Mouse (Mus musculus): ENCODE results near the gene Med12l. TPM values are rescaled to one million over a fixed set of nuclear protein-coding genes. Genes with fewer than 3 reads are reported as not detected.

The Med12l gene
- polyA plus RNA-seq, 1 experiment from 2014 or later, result 6.2 TPM

DNA sequence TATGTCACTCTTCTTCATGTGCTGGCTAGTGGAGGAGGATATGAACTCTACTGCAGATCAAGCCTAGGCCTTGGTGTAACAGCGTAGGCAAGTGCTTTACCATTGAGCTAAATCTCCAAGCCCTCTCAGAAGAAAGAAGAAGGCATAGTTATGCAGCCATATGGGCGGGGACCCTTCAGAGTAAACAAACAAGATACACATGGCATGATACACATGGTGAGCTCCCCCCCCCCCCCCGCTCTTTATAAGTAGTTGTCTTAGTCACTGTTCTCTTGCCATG is 272.6 kb downstream of the Med12l start:
- 77% methylated on average over 3 of the region's 3 CpGs for WGBS (ENCODE audit: insufficient replicate concordance)
- Histone ChIP-seq H3K4me3 (ENCODE audit: low read depth, low read length) (no peak overlapping the region), H3K36me3 (ENCODE audit: control insufficient read depth, insufficient read depth, low read length) (no peaks in the 10 kb centered on the region)

DNA sequence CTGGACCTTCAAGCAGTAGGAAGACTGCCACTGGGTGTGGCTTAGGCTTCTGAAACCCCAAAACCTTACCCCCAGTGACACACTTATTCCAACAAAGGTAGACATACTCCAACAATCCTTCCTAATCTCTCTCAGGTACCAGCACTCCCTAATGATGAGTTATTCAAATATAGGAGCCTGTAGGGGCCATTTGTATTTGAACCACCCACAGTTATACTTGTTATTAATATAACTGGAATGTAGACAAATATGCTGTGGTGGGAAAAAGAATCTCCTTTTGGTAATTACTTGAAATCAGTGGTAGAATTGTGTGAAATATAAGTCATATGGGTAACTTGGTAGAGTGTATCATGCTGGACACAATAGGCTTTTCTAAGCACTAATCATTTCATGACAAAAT is 273.0 kb downstream of the Med12l start:
- no peak overlapping the region for H3K4me3 ChIP-seq (ENCODE audit: low read depth, low read length)
- no peak overlapping the region for H3K9ac ChIP-seq (ENCODE audit: low read depth, low read length)
- no peaks in the 10 kb centered on the region for H3K36me3 ChIP-seq (ENCODE audit: control insufficient read depth, insufficient read depth, low read length)
- no peak overlapping the region for H3K27ac ChIP-seq (ENCODE audit: low read depth, low read length)
- H3K9me3 ChIP-seq (replicated peaks; ENCODE audit: control insufficient read depth, low read length), result no peaks in the 10 kb centered on the region
- H3K4me2 ChIP-seq, result no peak overlapping the region
- H3K4me1 ChIP-seq (ENCODE audit: control insufficient read depth, insufficient read depth, low read length), result no peaks in the 10 kb centered on the region
- H3K27me3 ChIP-seq (ENCODE audit: control insufficient read depth, insufficient read depth, low read length), result no peaks in the 10 kb centered on the region
- ATAC-seq (replicated peaks; ENCODE audit: insufficient number of reproducible peaks, low FRiP score, low TSS enrichment), result no peak

More for the DNA sequence above, 272.6 kb downstream of the Med12l start:
- H3K9me3 ChIP-seq (replicated peaks; ENCODE audit: control insufficient read depth, low read length), result no peaks in the 10 kb centered on the region
- H3K9ac ChIP-seq (ENCODE audit: low read depth, low read length), result no peak overlapping the region
- no peaks in the 10 kb centered on the region for H3K27me3 ChIP-seq (ENCODE audit: control insufficient read depth, insufficient read depth, low read length)
- ATAC-seq (replicated peaks; ENCODE audit: insufficient number of reproducible peaks, low FRiP score, low TSS enrichment), result no peak
- H3K4me2 ChIP-seq, result no peak overlapping the region
- no peak overlapping the region for H3K27ac ChIP-seq (ENCODE audit: low read depth, low read length)
- H3K4me1 ChIP-seq (ENCODE audit: control insufficient read depth, insufficient read depth, low read length), result no peaks in the 10 kb centered on the region

DNA sequence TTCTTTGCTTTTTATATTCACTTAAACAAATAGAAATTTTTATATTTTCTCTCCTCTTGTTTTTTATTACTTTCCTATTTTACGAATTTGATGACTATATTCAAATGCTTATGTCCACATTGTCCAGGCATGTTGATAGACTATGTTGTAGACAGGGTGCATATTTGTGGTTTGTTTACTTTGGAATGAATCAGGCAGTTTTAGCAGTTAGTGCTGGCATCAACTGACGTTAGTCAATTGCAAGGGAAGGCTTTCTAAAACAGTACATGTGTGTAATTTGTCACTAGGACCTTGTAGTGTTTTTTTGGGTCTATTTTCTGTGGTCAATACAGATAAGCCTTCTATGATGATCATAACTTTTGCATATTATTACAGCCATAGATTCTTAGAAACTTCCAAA is 284.9 kb downstream of the Med12l start:
- no peaks in the 10 kb centered on the region for H3K36me3 ChIP-seq (ENCODE audit: control insufficient read depth, insufficient read depth, low read length)
- no peaks in the 10 kb centered on the region for H3K27me3 ChIP-seq (ENCODE audit: control insufficient read depth, insufficient read depth, low read length)
- 69% methylated on average over 2 of the region's 2 CpGs for WGBS (ENCODE audit: insufficient replicate concordance)
- ATAC-seq (replicated peaks; ENCODE audit: insufficient number of reproducible peaks, low FRiP score, low TSS enrichment), result no peak
- no peak overlapping the region for H3K27ac ChIP-seq (ENCODE audit: low read depth, low read length)
- no peak overlapping the region for H3K4me2 ChIP-seq
- H3K4me3 ChIP-seq (ENCODE audit: low read depth, low read length), result no peak overlapping the region
- no peak overlapping the region for H3K9ac ChIP-seq (ENCODE audit: low read depth, low read length)
- H3K9me3 ChIP-seq (replicated peaks; ENCODE audit: control insufficient read depth, low read length), result no peaks in the 10 kb centered on the region
- H3K4me1 ChIP-seq (ENCODE audit: control insufficient read depth, insufficient read depth, low read length), result no peaks in the 10 kb centered on the region

DNA sequence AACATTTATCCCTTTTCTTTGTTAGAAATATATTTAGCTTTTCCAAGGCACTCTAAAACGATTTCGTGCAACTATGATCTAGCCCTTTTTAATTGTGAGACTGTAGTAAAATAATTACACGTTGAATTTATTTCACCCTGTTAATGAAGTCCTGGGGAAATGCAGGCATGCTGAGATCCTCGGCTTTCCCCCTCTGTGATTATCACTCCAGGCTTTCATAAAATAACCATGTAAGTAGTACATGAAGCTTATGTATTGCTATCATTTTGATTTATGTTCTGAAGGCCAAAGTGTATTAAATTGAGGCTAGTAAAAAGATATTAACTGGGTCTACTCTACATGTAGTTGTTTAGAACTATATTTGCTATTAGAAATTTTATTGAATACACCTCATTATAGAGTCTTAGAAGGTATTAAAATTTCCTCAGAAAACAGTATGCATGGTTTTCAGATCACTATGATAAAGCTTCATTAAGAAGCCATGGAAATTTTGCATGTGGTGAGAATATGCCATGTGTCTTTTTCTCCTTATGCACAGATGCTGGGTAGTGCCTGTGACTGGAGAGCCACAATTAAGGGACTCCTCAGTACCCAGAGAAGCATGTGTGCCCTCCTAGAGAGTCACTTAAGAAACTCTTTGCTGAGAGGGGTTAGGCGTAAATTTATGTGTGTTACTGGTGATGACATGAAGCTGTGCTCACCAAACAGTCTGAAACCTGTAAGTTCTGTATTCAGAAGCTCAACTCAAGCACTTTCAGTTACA is 288.0 kb downstream of the Med12l start:
- no peak overlapping the region for H3K4me3 ChIP-seq (ENCODE audit: low read depth, low read length)
- H3K9me3 ChIP-seq (replicated peaks; ENCODE audit: control insufficient read depth, low read length), result no peaks in the 10 kb centered on the region
- no peaks in the 10 kb centered on the region for H3K27me3 ChIP-seq (ENCODE audit: control insufficient read depth, insufficient read depth, low read length)
- 77% methylated on average over 5 of the region's 5 CpGs for WGBS (ENCODE audit: insufficient replicate concordance)
- no peak overlapping the region for H3K27ac ChIP-seq (ENCODE audit: low read depth, low read length)
- H3K4me2 ChIP-seq, result no peak overlapping the region
- H3K9ac ChIP-seq (ENCODE audit: low read depth, low read length), result no peak overlapping the region
- no peak for ATAC-seq (replicated peaks; ENCODE audit: insufficient number of reproducible peaks, low FRiP score, low TSS enrichment)
- no peaks in the 10 kb centered on the region for H3K36me3 ChIP-seq (ENCODE audit: control insufficient read depth, insufficient read depth, low read length)
- no peaks in the 10 kb centered on the region for H3K4me1 ChIP-seq (ENCODE audit: control insufficient read depth, insufficient read depth, low read length)

DNA sequence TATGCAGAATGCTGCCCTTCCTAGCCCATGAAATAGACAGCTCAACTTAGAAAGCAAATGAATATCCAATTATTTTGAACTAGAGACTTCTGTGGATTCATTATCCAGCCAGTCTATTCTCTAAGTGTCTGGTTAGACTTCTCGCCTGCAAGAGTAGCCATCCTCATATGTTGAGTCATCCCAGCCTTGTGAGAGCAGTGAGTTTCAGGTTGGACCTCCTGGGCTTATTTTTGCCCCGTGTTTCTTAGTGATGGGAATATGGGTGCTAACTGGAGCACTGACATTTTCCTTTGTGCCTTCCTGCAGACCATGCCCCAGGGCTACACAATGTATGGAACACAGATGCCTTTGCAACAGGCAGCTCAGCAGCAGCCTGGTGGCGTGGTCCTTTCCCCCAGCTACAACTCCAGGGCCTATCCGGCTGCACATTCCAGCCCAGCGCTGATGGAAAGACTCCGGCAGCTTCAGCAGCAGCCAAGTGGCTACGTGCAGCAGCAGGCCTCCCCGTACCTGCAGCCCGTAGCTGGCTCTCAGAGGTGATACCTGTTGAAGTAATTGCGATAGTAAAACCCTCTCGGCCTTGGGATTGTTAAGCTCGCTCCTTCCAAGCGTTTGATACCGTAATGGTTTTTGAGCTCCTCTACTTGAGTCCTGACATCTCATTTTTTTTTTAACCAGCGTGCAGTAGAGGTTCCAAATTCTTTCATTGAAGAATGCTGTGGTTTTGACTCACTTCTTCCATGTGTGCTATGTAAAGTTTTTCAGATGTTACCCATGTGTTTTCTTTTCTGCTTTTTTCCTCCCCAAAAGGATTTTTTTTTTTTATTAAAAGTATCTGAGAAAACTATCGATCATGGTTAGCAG is 290.3 kb downstream of the Med12l start:
- no peak overlapping the region for H3K4me2 ChIP-seq
- H3K9ac ChIP-seq (ENCODE audit: low read depth, low read length), result no peak overlapping the region
- no peaks in the 10 kb centered on the region for H3K9me3 ChIP-seq (replicated peaks; ENCODE audit: control insufficient read depth, low read length)
- no peak overlapping the region for H3K27ac ChIP-seq (ENCODE audit: low read depth, low read length)
- WGBS (ENCODE audit: insufficient replicate concordance), result 83% methylated on average over 16 of the region's 16 CpGs
- no peaks in the 10 kb centered on the region for H3K27me3 ChIP-seq (ENCODE audit: control insufficient read depth, insufficient read depth, low read length)
- H3K4me3 ChIP-seq (ENCODE audit: low read depth, low read length), result no peak overlapping the region
- H3K36me3 ChIP-seq (ENCODE audit: control insufficient read depth, insufficient read depth, low read length), result no peaks in the 10 kb centered on the region
- ATAC-seq (replicated peaks; ENCODE audit: insufficient number of reproducible peaks, low FRiP score, low TSS enrichment), result no peak
- no peaks in the 10 kb centered on the region for H3K4me1 ChIP-seq (ENCODE audit: control insufficient read depth, insufficient read depth, low read length)

DNA sequence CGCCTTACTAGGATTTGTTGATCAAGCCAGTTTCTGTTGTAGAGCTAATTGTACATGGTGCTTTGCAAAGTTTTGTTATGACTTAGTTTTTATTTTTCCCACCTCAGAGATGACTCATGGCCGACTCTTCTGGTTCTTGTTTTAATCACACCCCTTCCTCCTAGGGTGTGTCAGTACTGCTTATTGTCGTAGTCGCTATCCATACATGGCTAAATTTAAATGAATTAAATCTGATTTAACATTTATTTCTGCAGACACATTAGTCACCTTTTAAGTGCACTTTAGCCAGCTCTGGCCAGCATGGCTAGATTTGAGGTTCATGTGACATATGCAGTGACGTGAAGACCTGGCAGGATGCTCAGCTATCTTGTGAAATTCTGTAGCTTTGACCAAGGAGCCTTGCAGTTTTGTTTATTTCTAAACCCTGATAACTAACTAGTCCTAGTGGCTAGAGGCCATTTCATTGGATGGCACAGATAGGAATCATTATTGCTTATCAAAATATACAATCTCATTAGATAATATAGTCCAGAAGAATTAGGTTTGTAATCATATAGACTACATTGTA is 291.0 kb downstream of the Med12l start:
- Histone ChIP-seq H3K4me2 (no peak overlapping the region), H3K4me1 (ENCODE audit: control insufficient read depth, insufficient read depth, low read length) (no peaks in the 10 kb centered on the region), H3K27ac (ENCODE audit: low read depth, low read length) (no peak overlapping the region), H3K4me3 (ENCODE audit: low read depth, low read length) (no peak overlapping the region), H3K9me3 (replicated peaks; ENCODE audit: control insufficient read depth, low read length) (no peaks in the 10 kb centered on the region), H3K9ac (ENCODE audit: low read depth, low read length) (no peak overlapping the region), H3K27me3 (ENCODE audit: control insufficient read depth, insufficient read depth, low read length) (no peaks in the 10 kb centered on the region), H3K36me3 (ENCODE audit: control insufficient read depth, insufficient read depth, low read length) (no peaks in the 10 kb centered on the region)
- ATAC-seq (replicated peaks; ENCODE audit: insufficient number of reproducible peaks, low FRiP score, low TSS enrichment), result no peak
- 90% methylated on average over 5 of the region's 5 CpGs for WGBS (ENCODE audit: insufficient replicate concordance)

DNA sequence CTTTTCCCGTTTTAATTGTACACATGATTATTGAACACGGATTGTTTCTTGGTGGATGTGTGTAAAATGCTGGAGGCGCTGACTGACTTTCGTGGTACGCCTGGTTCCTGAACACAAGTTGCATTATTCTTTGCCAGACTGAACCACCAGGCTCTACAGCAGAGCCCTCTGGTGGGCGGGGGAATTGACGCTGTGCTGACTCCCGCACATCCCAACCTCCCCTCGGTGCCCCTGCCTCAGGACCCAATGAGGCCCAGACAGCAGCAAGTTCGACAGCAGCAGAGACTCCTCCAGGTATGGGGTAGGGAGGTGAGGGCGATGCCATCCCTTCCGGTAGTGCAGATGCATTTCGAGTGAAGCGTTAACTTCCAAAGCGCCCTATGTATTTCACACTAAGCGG is 292.0 kb downstream of the Med12l start:
- WGBS (ENCODE audit: insufficient replicate concordance), result 79% methylated on average over 16 of the region's 16 CpGs
- Histone ChIP-seq H3K9ac (ENCODE audit: low read depth, low read length) (no peak overlapping the region), H3K27ac (ENCODE audit: low read depth, low read length) (no peak overlapping the region), H3K9me3 (replicated peaks; ENCODE audit: control insufficient read depth, low read length) (no peaks in the 10 kb centered on the region), H3K27me3 (ENCODE audit: control insufficient read depth, insufficient read depth, low read length) (no peaks in the 10 kb centered on the region), H3K4me2 (no peak overlapping the region), H3K36me3 (ENCODE audit: control insufficient read depth, insufficient read depth, low read length) (no peaks in the 10 kb centered on the region), H3K4me3 (ENCODE audit: low read depth, low read length) (no peak overlapping the region), H3K4me1 (ENCODE audit: control insufficient read depth, insufficient read depth, low read length) (no peaks in the 10 kb centered on the region)
- ATAC-seq (replicated peaks; ENCODE audit: insufficient number of reproducible peaks, low FRiP score, low TSS enrichment), result no peak

DNA sequence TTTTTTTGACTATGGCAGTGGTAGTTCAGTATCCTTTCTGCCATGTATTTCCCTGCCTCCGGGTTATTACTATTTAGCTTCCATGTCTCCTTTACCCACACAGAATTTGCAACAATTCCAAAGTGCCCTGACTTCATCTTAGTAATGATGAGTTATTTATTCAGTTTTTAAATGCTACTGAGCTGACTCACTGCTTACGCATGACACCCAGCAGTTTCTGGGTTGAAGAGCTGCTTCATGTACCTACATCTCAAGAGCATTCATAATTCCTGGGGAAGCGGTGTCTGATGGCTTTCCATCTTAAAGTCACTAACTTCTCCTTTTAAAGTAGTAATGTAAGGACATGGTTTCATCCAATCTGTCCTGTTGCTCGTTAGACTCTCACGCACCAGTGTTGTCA is 299.3 kb downstream of the Med12l start:
- Histone ChIP-seq H3K4me2 (no peak overlapping the region), H3K4me1 (ENCODE audit: control insufficient read depth, insufficient read depth, low read length) (no peaks in the 10 kb centered on the region), H3K9ac (ENCODE audit: low read depth, low read length) (no peak overlapping the region), H3K36me3 (ENCODE audit: control insufficient read depth, insufficient read depth, low read length) (no peaks in the 10 kb centered on the region), H3K27ac (ENCODE audit: low read depth, low read length) (no peak overlapping the region), H3K9me3 (replicated peaks; ENCODE audit: control insufficient read depth, low read length) (no peaks in the 10 kb centered on the region), H3K27me3 (ENCODE audit: control insufficient read depth, insufficient read depth, low read length) (no peaks in the 10 kb centered on the region), H3K4me3 (ENCODE audit: low read depth, low read length) (no peak overlapping the region)
- ATAC-seq (replicated peaks; ENCODE audit: insufficient number of reproducible peaks, low FRiP score, low TSS enrichment), result no peak
- 90% methylated on average over 5 of the region's 5 CpGs for WGBS (ENCODE audit: insufficient replicate concordance)

Data from heart, embryonic 11.5 days (tissue).